Comparison of ENCODE assay signal across 1 mouse cellular context in the genomic region with DNA sequence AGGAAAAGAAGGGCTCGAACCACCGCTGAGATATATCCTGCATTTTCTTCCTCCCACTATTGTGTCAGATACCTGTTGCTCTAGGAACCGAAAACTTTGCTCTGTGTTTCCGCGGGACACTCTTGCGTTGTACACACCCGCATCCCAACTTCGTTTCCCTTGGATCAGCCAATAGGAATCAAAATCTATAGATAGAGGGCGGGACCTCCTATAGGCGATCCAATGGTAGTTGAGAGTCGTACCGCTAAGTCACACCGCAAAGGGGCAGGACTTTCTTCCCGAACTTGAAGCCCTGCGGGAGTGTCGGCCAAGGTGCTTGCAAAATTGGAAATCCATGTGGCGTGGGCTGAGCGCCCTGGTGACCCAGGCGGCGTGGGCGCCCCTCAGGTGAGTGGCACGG.
A peak's percentile ranks its signal among the peaks of the same experiment; 100 is the strongest.
TF ChIP-seq lines count a peak whose summit lies in the region.

No protein-coding gene starts in this region.

TF ChIP-seq in C2C12, 6 proteins besides CTCF, POLR2A, EP300 and RAD21:
- TF ChIP-seq FOSL1 (IDR thresholded peaks at IDR 0.05; ENCODE audit: insufficient read depth, low read length, poor library complexity, severe bottlenecking) (no peak), MYOD1 (IDR thresholded peaks at IDR 0.05; ENCODE audit: control insufficient read depth, insufficient read length, low read depth) (no peak), MYOG (IDR thresholded peaks at IDR 0.05; ENCODE audit: control insufficient read depth, extremely low read depth, insufficient read length) (no peak), MAX (IDR thresholded peaks at IDR 0.05) (peak; percentile 72), USF1 (IDR thresholded peaks at IDR 0.05; ENCODE audit: low read depth) (no peak)
